Mouse (Mus musculus) MEL (cell line): ENCODE measurements around the gene Sass6. TPM values are rescaled to one million over a fixed set of nuclear protein-coding genes. Genes with fewer than 3 reads are reported as not detected.

Experiments used
- DNase-seq: peaks from one replicate; pipeline ENCODE4 v3.0.0; 2011; ENCODE audit warnings: low read depth, low spot score
- H3K27ac ChIP-seq: 2 replicates; pipeline ENCODE4 v1.5.1; 2012; ENCODE audit warnings: low read depth, mild to moderate bottlenecking, control low read depth, low read length, moderate library complexity; ENCODE audit not compliant: control insufficient read depth
- H3K27me3 ChIP-seq, 2 experiments: fragments of 150-350 bp in 1 of 2; sonication (generic) in 1 of 2; 2 replicates each; pipeline ENCODE4 v1.6.1; 2012; ENCODE audit warnings: low read length in 2 of 2, mild to moderate bottlenecking in 2 of 2, improper control_type of control experiment in 1 of 2, moderate library complexity in 1 of 2; ENCODE audit not compliant: insufficient read depth in 2 of 2, control insufficient read depth in 1 of 2
- H3K36me3 ChIP-seq, 2 experiments: 2 replicates each; pipeline ENCODE4 v1.6.1; 2012 to 2014; ENCODE audit warnings: low read length in 2 of 2, improper control_type of control experiment in 1 of 2, inconsistent platforms in 1 of 2, mild to moderate bottlenecking in 1 of 2; ENCODE audit not compliant: insufficient read depth in 2 of 2, control insufficient read depth in 1 of 2
- H3K4me1 ChIP-seq, 2 experiments: fragments of 150-350 bp in 1 of 2; sonication (generic) in 1 of 2; 2 replicates each; pipeline ENCODE4 v1.6.1; 2012; ENCODE audit warnings: low read length in 2 of 2, improper control_type of control experiment in 1 of 2, mild to moderate bottlenecking in 1 of 2; ENCODE audit not compliant: insufficient read depth in 2 of 2, control insufficient read depth in 1 of 2
- H3K4me3 ChIP-seq, 2 experiments: fragments of 150-350 bp in 1 of 2; sonication (generic) in 1 of 2; 2 replicates each; pipeline ENCODE4 v1.5.1; 2012; ENCODE audit warnings: low read depth in 2 of 2, low read length in 2 of 2, mild to moderate bottlenecking in 2 of 2, moderate library complexity in 2 of 2, control low read depth in 1 of 2, improper control_type of control experiment in 1 of 2; ENCODE audit not compliant: control insufficient read depth in 1 of 2, insufficient read depth in 1 of 2
- H3K79me2 ChIP-seq: 2 replicates; pipeline ENCODE4 v1.6.1; 2012; ENCODE audit warnings: mild to moderate bottlenecking, low read length, moderate library complexity; ENCODE audit not compliant: control insufficient read depth, poor library complexity, insufficient read depth
- H3K9ac ChIP-seq: 2 replicates; pipeline ENCODE4 v1.6.1; 2012; ENCODE audit warnings: low read depth, mild to moderate bottlenecking, control low read depth, low read length, moderate library complexity; ENCODE audit not compliant: control insufficient read depth, poor library complexity, severe bottlenecking
- H3K9me3 ChIP-seq: fragments of 150-350 bp; sonication (generic); replicated peaks from 2 replicates; pipeline ENCODE4 v1.6.1; 2012; ENCODE audit warnings: mild to moderate bottlenecking, low read length, improper control_type of control experiment, moderate library complexity; ENCODE audit not compliant: insufficient read depth
- CHD1 ChIP-seq: IDR thresholded peaks from 2 replicates; pipeline ENCODE4 v1.6.1; 2012; ENCODE audit warnings: low read depth, mild to moderate bottlenecking, inconsistent platforms, low read length, improper control_type of control experiment
- CHD2 ChIP-seq: IDR thresholded peaks from 2 replicates; pipeline ENCODE4 v1.6.1; 2011; ENCODE audit warnings: low read length, improper control_type of control experiment
- CTCF ChIP-seq, 3 experiments: IDR thresholded peaks in 2 of 3; conservative IDR thresholded peaks in 1 of 3; 2 replicates each; pipeline ENCODE4 v1.5.1; 2011 to 2012; ENCODE audit warnings: low read length in 3 of 3, low read depth in 2 of 3, mild to moderate bottlenecking in 2 of 3, improper control_type of control experiment in 1 of 3, inconsistent platforms in 1 of 3, mixed read lengths in 1 of 3, moderate library complexity in 1 of 3; ENCODE audit not compliant: control insufficient read depth in 1 of 3, insufficient read depth in 1 of 3, poor library complexity in 1 of 3, severe bottlenecking in 1 of 3
- E2F4 ChIP-seq: IDR thresholded peaks from 2 replicates; pipeline ENCODE4 v1.6.1; 2011; ENCODE audit warnings: low read depth, low read length, improper control_type of control experiment, borderline replicate concordance
- ELF1 ChIP-seq: IDR thresholded peaks from 2 replicates; pipeline ENCODE4 v1.6.1; 2014; ENCODE audit warnings: low read depth, mild to moderate bottlenecking, inconsistent platforms, low read length, improper control_type of control experiment, moderate library complexity
- JUND ChIP-seq: IDR thresholded peaks from 2 replicates; pipeline ENCODE4 v1.6.1; 2011; ENCODE audit warnings: low read depth, mild to moderate bottlenecking, improper control_type of control experiment, low read length
- KAT2A ChIP-seq: conservative IDR thresholded peaks from 2 replicates; pipeline ENCODE4 v1.6.1; 2012; ENCODE audit warnings: low read depth, low read length, improper control_type of control experiment, inconsistent platforms
- MAFK ChIP-seq: IDR thresholded peaks from 2 replicates; pipeline ENCODE4 v1.6.1; 2011; ENCODE audit warnings: low read depth, mild to moderate bottlenecking, low read length, improper control_type of control experiment, borderline replicate concordance
- MAX ChIP-seq: IDR thresholded peaks from 2 replicates; pipeline ENCODE4 v1.6.1; 2011; ENCODE audit warnings: low read length, improper control_type of control experiment
- MEF2A ChIP-seq: IDR thresholded peaks from 2 replicates; pipeline ENCODE4 v1.6.1; 2014; ENCODE audit warnings: low read depth, mild to moderate bottlenecking, inconsistent platforms, low read length, improper control_type of control experiment; ENCODE audit not compliant: poor library complexity, insufficient replicate concordance, severe bottlenecking; ENCODE audit errors: extremely low read depth
- MXI1 ChIP-seq: IDR thresholded peaks from 2 replicates; pipeline ENCODE4 v1.6.1; 2011; ENCODE audit warnings: mild to moderate bottlenecking, low read depth, low read length, improper control_type of control experiment
- MYB ChIP-seq: IDR thresholded peaks from 2 replicates; pipeline ENCODE4 v1.6.1; 2011; ENCODE audit warnings: mild to moderate bottlenecking, low read depth, low read length, improper control_type of control experiment
- MYC ChIP-seq: IDR thresholded peaks from 2 replicates; pipeline ENCODE4 v1.6.1; 2011; ENCODE audit warnings: low read depth, mild to moderate bottlenecking, low read length, improper control_type of control experiment, moderate library complexity
- NELFE ChIP-seq: IDR thresholded peaks from 2 replicates; pipeline ENCODE4 v1.6.1; 2011; ENCODE audit warnings: low read depth, low read length, improper control_type of control experiment
- NRF1 ChIP-seq: IDR thresholded peaks from 2 replicates; pipeline ENCODE4 v1.6.1; 2014; ENCODE audit warnings: low read depth, mild to moderate bottlenecking, inconsistent platforms, low read length, improper control_type of control experiment, moderate library complexity; ENCODE audit not compliant: poor library complexity, insufficient read depth, severe bottlenecking
- POLR2AphosphoS2 ChIP-seq: IDR thresholded peaks from 2 replicates; pipeline ENCODE4 v1.6.1; 2011; ENCODE audit warnings: low read length, improper control_type of control experiment
- POLR2AphosphoS5 ChIP-seq: IDR thresholded peaks from 2 replicates; pipeline ENCODE4 v1.6.1; 2012; ENCODE audit warnings: low read depth, borderline replicate concordance, mild to moderate bottlenecking, inconsistent platforms, low read length, moderate library complexity, mixed read lengths
- RAD21 ChIP-seq: IDR thresholded peaks from 2 replicates; pipeline ENCODE4 v1.6.1; 2011; ENCODE audit warnings: mild to moderate bottlenecking, low read depth, low read length, improper control_type of control experiment
- RCOR1 ChIP-seq: IDR thresholded peaks from 2 replicates; pipeline ENCODE4 v1.6.1; 2012; ENCODE audit warnings: low read depth, mild to moderate bottlenecking, inconsistent platforms, low read length, improper control_type of control experiment
- SIN3A ChIP-seq: IDR thresholded peaks from 2 replicates; pipeline ENCODE4 v1.6.1; 2012; ENCODE audit warnings: low read length, improper control_type of control experiment, inconsistent platforms
- SMC3 ChIP-seq: IDR thresholded peaks from 2 replicates; pipeline ENCODE4 v1.6.1; 2011; ENCODE audit warnings: low read depth, low read length, improper control_type of control experiment
- TAL1 ChIP-seq: IDR thresholded peaks from 2 replicates; pipeline ENCODE4 v1.6.1; 2012; ENCODE audit warnings: mild to moderate bottlenecking, inconsistent platforms, low read length, moderate library complexity, mixed read lengths
- TCF12 ChIP-seq: IDR thresholded peaks from 2 replicates; pipeline ENCODE4 v1.6.1; 2014; ENCODE audit warnings: low read depth, mild to moderate bottlenecking, inconsistent platforms, low read length, improper control_type of control experiment, moderate library complexity
- UBTF ChIP-seq: IDR thresholded peaks from 2 replicates; pipeline ENCODE4 v1.6.1; 2012; ENCODE audit warnings: low read depth, mild to moderate bottlenecking, inconsistent platforms, low read length, improper control_type of control experiment, moderate library complexity, borderline replicate concordance; ENCODE audit not compliant: insufficient read depth
- USF1 ChIP-seq: IDR thresholded peaks from 2 replicates; pipeline ENCODE4 v1.6.1; 2014; ENCODE audit warnings: low read depth, mild to moderate bottlenecking, inconsistent platforms, low read length, improper control_type of control experiment, moderate library complexity
- USF2 ChIP-seq, 2 experiments: IDR thresholded peaks; 2 replicates each; pipeline ENCODE4 v1.6.1; 2011 to 2012; ENCODE audit warnings: improper control_type of control experiment in 2 of 2, low read length in 2 of 2, borderline replicate concordance in 1 of 2, inconsistent platforms in 1 of 2, low read depth in 1 of 2, mild to moderate bottlenecking in 1 of 2; ENCODE audit not compliant: insufficient read depth in 1 of 2
- ZC3H11A ChIP-seq: IDR thresholded peaks from 2 replicates; pipeline ENCODE4 v1.6.1; 2012; ENCODE audit warnings: low read depth, mild to moderate bottlenecking, inconsistent platforms, low read length, improper control_type of control experiment
- ZKSCAN1 ChIP-seq: IDR thresholded peaks from 2 replicates; pipeline ENCODE4 v1.6.1; 2012; ENCODE audit warnings: low read depth, mild to moderate bottlenecking, inconsistent platforms, low read length, improper control_type of control experiment, moderate library complexity
- ZMIZ1 ChIP-seq: IDR thresholded peaks from 2 replicates; pipeline ENCODE4 v1.6.1; 2012; ENCODE audit warnings: low read depth, mild to moderate bottlenecking, inconsistent platforms, low read length, improper control_type of control experiment, moderate library complexity
- ZNF384 ChIP-seq: IDR thresholded peaks from 2 replicates; pipeline ENCODE4 v1.6.1; 2012; ENCODE audit warnings: low read depth, mild to moderate bottlenecking, inconsistent platforms, low read length, improper control_type of control experiment
- polyA plus RNA-seq, 2 experiments: library from polyadenylated mRNA; stranded (reverse) in 1 of 2; unstranded in 1 of 2; fragments of >175 nt in 1 of 2; fragments of >200 nt in 1 of 2; gene quantifications; 2 replicates each; pipeline versions ENCODE4 v1.2.1 to v1.2.4; 2012; ENCODE audit warnings: low replicate concordance in 2 of 2, low read depth in 1 of 2; ENCODE audit not compliant: insufficient read length in 2 of 2, insufficient read depth in 1 of 2, missing spikeins in 1 of 2
- total RNA-seq: library from RNA; depleted of rRNA; stranded (reverse); fragments of 300-350 nt; gene quantifications from 2 replicates; pipeline ENCODE4 v1.2.3, GENCODE M21; 2012

Gene Sass6
- total and polyA plus RNA-seq, 3 experiments, result 8.5 to 15.4 TPM; not detected in 1

GRCm38 (mm10) chr3:116661870-116662414, 67.2 kb downstream of the Sass6 start:
- H3K79me2 ChIP-seq, result peaks cover 51% of the 10 kb centered on the region
- H3K9ac ChIP-seq, result peak overlapping the region; percentile 96
- H3K27me3 ChIP-seq, result no peaks in the 10 kb centered on the region
- DNase-seq, result no peak
- peaks cover 0 to 25% of the 10 kb centered on the region in 2 experiments; a peak in 3 of 4 replicates for H3K36me3 ChIP-seq
- H3K4me3 ChIP-seq, result peak overlapping the region; percentile 91 to 95
- H3K4me1 ChIP-seq, result peaks cover 2 to 25% of the 10 kb centered on the region in 2 experiments; a peak in 2 of 4 replicates
- TF ChIP-seq UBTF, result peak; percentile 62; the same call in 1 of the 2 replicates
- 0 out of 2 replicates have a peak, but pooled peaks have one; percentile 50 for TF ChIP-seq CHD1
- TF ChIP-seq MXI1, result peak; percentile 63; the same call in 1 of the 2 replicates
- TF ChIP-seq TAL1, result no peak
- TF ChIP-seq MAX, result peak; percentile 7
- peak overlapping the region; percentile 77 for H3K27ac ChIP-seq
- H3K9me3 ChIP-seq, result no peaks in the 10 kb centered on the region

- peaks cover 2 to 25% of the 10 kb centered on the region in 2 experiments; a peak in 2 of 4 replicates for H3K4me1 ChIP-seq
- peak within 1 kb of the TSS; percentile 77 for H3K27ac ChIP-seq
- H3K9ac ChIP-seq, result peak within 1 kb of the TSS; percentile 96
- DNase-seq, result peak; percentile 97
- peaks cover 45% of the 10 kb centered on the region for H3K79me2 ChIP-seq
- H3K36me3 ChIP-seq, result peaks cover 0 to 21% of the 10 kb centered on the region in 2 experiments; a peak in 3 of 4 replicates
- H3K9me3 ChIP-seq, result no peaks in the 10 kb centered on the region
- H3K4me3 ChIP-seq, result peak within 1 kb of the TSS; percentile 91 to 95
- H3K27me3 ChIP-seq, result no peaks in the 10 kb centered on the region
- TF ChIP-seq RAD21 (no peak), MXI1 (no peak; the same call in 1 of the 2 replicates), SMC3 (no peak), ZMIZ1 (peak; percentile 88), KAT2A (no peak; the same call in 1 of the 2 replicates), POLR2AphosphoS5 (no peak), USF1 (peak; percentile 74), E2F4 (no peak), MEF2A (0 out of 2 replicates have a peak, but pooled peaks have one; percentile 35), JUND (no peak), MYB (0 out of 2 replicates have a peak, but pooled peaks have one; percentile 5), ZC3H11A (no peak), NRF1 (peak; percentile 41; the same call in 1 of the 2 replicates), NELFE (peak; percentile 87), POLR2AphosphoS2 (peak; percentile 89; the same call in 1 of the 2 replicates), MYC (no peak), CHD2 (no peak), SIN3A (peak; percentile 68; the same call in 1 of the 2 replicates), TCF12 (peak; percentile 71), ELF1 (no peak), ZNF384 (no peak), RCOR1 (0 out of 2 replicates have a peak, but pooled peaks have one; percentile 26), CTCF (IDR thresholded peaks at IDR 0.05 in 2 of 3, conservative IDR thresholded peaks at IDR 0.05 in 1 of 3; ENCODE audit: control insufficient read depth in 1 of 3, insufficient read depth in 1 of 3, low read depth in 2 of 3, low read length in 3 of 3, poor library complexity in 1 of 3, severe bottlenecking in 1 of 3) (no peak), MAFK (no peak), ZKSCAN1 (no peak), USF2 (IDR thresholded peaks at IDR 0.05; ENCODE audit: borderline replicate concordance in 1 of 2, insufficient read depth in 1 of 2, low read depth in 1 of 2, low read length in 2 of 2) (no peak), TAL1 (no peak)
These were observed 67.7 kb downstream of the Sass6 start, which contains the start of gene Mfsd14a for GRCm38 (mm10) chr3:116662463-116662863. Mfsd14a (minus strand) TSS chr3:116662677.
